Mouse (Mus musculus) neural tube, embryonic 11.5 days (tissue): ENCODE measurements at regions not wholly inside any gene's neighbourhood (a gene's known extent, or its start where the extent isn't known, plus 50 kb on each side); places are given as distances from the start of the nearest gene placed in this dataset.

Experiments
- ATAC-seq: fragments of 200-750 bp; cut with Nextera tagmentation; 2 replicates; pipeline ENCODE4 v1.8.0; 2017; ENCODE audit warnings: moderate number of reproducible peaks, mild to moderate bottlenecking, moderate TSS enrichment, moderate library complexity; ENCODE audit not compliant: insufficient read depth, low FRiP score, low TSS enrichment
- DNase-seq: peaks from one replicate; pipeline ENCODE4 v3.0.0-alpha.2; 2015; ENCODE audit warnings: low spot score
- H3K27ac ChIP-seq: fragments of 300-500 bp; sonication (generic); 2 replicates; pipeline ENCODE4 v1.5.1; 2014; ENCODE audit warnings: low read depth, mild to moderate bottlenecking, low read length
- H3K27me3 ChIP-seq: fragments of 300-500 bp; sonication (generic); 2 replicates; pipeline ENCODE4 v1.6.1; 2014; ENCODE audit warnings: mild to moderate bottlenecking, low read length, mixed read lengths; ENCODE audit not compliant: control insufficient read depth, insufficient read depth
- H3K36me3 ChIP-seq: fragments of 300-500 bp; sonication (generic); 2 replicates; pipeline ENCODE4 v1.6.1; 2014; ENCODE audit warnings: mild to moderate bottlenecking, low read length, moderate library complexity, mixed read lengths; ENCODE audit not compliant: control insufficient read depth, insufficient read depth
- H3K4me1 ChIP-seq: fragments of 300-500 bp; sonication (generic); 2 replicates; pipeline ENCODE4 v1.6.1; 2014; ENCODE audit warnings: low read length, mixed read lengths; ENCODE audit not compliant: control insufficient read depth, insufficient read depth
- H3K4me2 ChIP-seq: fragments of 300-500 bp; sonication (generic); 2 replicates; pipeline ENCODE4 v1.6.1; 2014; ENCODE audit warnings: low read depth, mild to moderate bottlenecking, moderate library complexity
- H3K4me3 ChIP-seq: fragments of 300-500 bp; sonication (generic); 2 replicates; pipeline ENCODE4 v1.5.1; 2014; ENCODE audit warnings: low read depth, low read length
- H3K9ac ChIP-seq: fragments of 300-500 bp; sonication (generic); 2 replicates; pipeline ENCODE4 v1.6.1; 2014; ENCODE audit warnings: mild to moderate bottlenecking, low read length
- H3K9me3 ChIP-seq: fragments of 300-500 bp; sonication (generic); 2 replicates; pipeline ENCODE4 v1.6.1; 2016; ENCODE audit warnings: low read length; ENCODE audit not compliant: control insufficient read depth
- WGBS: fragments of 180-500 bp; shearing (Covaris S2); extraction: QIAGEN DNeasy Blood & Tissue Kit; methylation state at CpG from one replicate; pipeline ENCODE4 v1.1.7; 2014; 5-methylcytosine and 5-hydroxymethylcytosine counted together

DNA sequence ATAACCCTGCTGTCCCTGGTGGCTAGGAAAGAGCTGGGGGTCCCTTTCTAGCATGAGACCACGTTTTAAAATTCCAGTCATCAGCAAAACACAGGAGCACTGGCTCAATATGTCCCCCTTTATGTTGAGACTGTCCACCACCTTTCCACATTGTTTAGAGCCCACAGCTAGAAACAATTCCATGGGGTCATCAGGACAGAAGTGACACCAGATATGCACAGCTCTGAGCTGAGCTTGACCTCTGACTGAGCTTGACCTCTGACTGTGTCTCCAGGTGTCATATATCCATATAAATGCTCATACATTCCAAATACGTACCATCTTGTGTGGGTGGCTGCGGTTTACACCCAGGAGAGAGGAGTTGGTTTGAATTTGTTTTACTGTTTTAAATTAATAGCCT is 262.1 kb upstream of the Ppargc1a start:
- no peaks in the 10 kb centered on the region for H3K27me3 ChIP-seq
- H3K36me3 ChIP-seq: no peaks in the 10 kb centered on the region
- H3K4me3 ChIP-seq: no peak overlapping the region
- H3K9ac ChIP-seq: no peak overlapping the region
- WGBS: 73% methylated on average over 3 of the region's 3 CpGs
- H3K4me1 ChIP-seq: no peaks in the 10 kb centered on the region
- H3K4me2 ChIP-seq: no peak overlapping the region
- ATAC-seq (no peak), DNase-seq (no peak)
- no peaks in the 10 kb centered on the region for H3K9me3 ChIP-seq
- H3K27ac ChIP-seq: no peak overlapping the region

- ATAC-seq (no peak), DNase-seq (no peak)
- Histone ChIP-seq H3K4me2 (no peak overlapping the region), H3K9ac (no peak overlapping the region), H3K27ac (no peak overlapping the region), H3K27me3 (no peaks in the 10 kb centered on the region), H3K4me3 (no peak overlapping the region), H3K9me3 (no peaks in the 10 kb centered on the region), H3K4me1 (no peaks in the 10 kb centered on the region), H3K36me3 (no peaks in the 10 kb centered on the region)
- 89% methylated on average over 5 of the region's 5 CpGs for WGBS
Measured at GRCm38 (mm10) chr5:51829020-51829419, 261.5 kb upstream of the Ppargc1a start.

GRCm38 (mm10) chr5:51826269-51826668 is 258.7 kb upstream of the Ppargc1a start:
- no peak for ATAC-seq
- Histone ChIP-seq H3K4me2 (no peak overlapping the region), H3K9ac (no peak overlapping the region), H3K4me3 (no peak overlapping the region), H3K27ac (no peak overlapping the region), H3K36me3 (no peaks in the 10 kb centered on the region), H3K4me1 (no peaks in the 10 kb centered on the region), H3K27me3 (no peaks in the 10 kb centered on the region), H3K9me3 (no peaks in the 10 kb centered on the region)
- DNase-seq: no peak
- 74% methylated on average over 1 of the region's 1 CpGs for WGBS

GRCm38 (mm10) chr5:51825584-51826088 is 258.1 kb upstream of the Ppargc1a start:
- ATAC-seq (no peak), DNase-seq (no peak)
- Histone ChIP-seq H3K4me3 (no peak overlapping the region), H3K4me2 (no peak overlapping the region), H3K9me3 (no peaks in the 10 kb centered on the region), H3K4me1 (no peaks in the 10 kb centered on the region), H3K27ac (no peak overlapping the region), H3K9ac (no peak overlapping the region), H3K36me3 (no peaks in the 10 kb centered on the region), H3K27me3 (no peaks in the 10 kb centered on the region)
- WGBS: 89% methylated on average over 3 of the region's 3 CpGs

- Histone ChIP-seq H3K27me3 (no peaks in the 10 kb centered on the region), H3K4me1 (no peaks in the 10 kb centered on the region), H3K4me3 (no peak overlapping the region), H3K36me3 (no peaks in the 10 kb centered on the region), H3K9ac (no peak overlapping the region), H3K27ac (no peak overlapping the region), H3K9me3 (no peaks in the 10 kb centered on the region), H3K4me2 (no peak overlapping the region)
- ATAC-seq: no peak
- no peak for DNase-seq
- 91% methylated on average over 4 of the region's 4 CpGs for WGBS
Measured at GRCm38 (mm10) chr5:51824731-51825130, 257.2 kb upstream of the Ppargc1a start.

DNA sequence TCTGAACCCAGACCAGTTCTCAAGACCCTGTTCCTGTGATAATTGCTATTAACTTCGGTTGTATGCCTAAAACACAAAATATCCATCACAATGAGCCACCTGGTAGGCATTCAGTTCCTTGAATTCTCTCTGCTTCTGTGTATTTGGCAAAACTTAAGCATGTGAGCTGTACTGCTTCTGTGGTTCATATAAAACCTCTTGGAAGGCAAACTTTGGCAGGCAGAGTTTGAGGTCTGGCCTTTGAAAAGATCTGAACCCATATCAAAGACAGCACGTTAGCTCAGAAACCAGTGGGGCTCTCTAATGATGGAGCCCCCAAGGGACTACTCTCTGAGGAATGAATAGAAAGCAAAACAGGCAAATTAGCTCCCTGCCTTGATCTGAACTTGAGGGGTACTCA is 256.1 kb upstream of the Ppargc1a start:
- Histone ChIP-seq H3K36me3 (no peaks in the 10 kb centered on the region), H3K4me3 (no peak overlapping the region), H3K27ac (no peak overlapping the region), H3K4me1 (no peaks in the 10 kb centered on the region), H3K4me2 (no peak overlapping the region), H3K27me3 (no peaks in the 10 kb centered on the region), H3K9me3 (no peaks in the 10 kb centered on the region), H3K9ac (no peak overlapping the region)
- ATAC-seq: no peak
- no peak for DNase-seq
- 55% methylated on average over 2 of the region's 2 CpGs for WGBS

DNA sequence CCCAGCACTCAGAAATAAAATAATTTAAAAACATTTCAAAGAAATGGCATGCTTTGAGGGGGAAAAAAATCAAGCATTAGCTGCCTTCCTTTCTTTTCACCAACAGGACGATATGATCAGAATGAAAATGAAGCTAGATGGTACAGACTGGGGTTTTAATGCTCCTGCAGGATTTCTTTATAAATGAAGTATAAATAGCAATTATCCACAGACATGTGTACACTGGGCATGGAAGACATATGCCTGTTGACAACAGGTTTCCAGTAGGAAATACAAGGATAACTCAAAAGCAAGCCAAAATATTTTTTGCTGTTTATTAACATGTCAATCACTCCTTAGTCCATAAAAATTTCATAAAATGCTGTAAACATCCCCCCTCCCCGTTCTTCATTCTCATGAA is 248.7 kb upstream of the Ppargc1a start:
- Histone ChIP-seq H3K9ac (no peak overlapping the region), H3K27me3 (no peaks in the 10 kb centered on the region), H3K9me3 (no peaks in the 10 kb centered on the region), H3K27ac (no peak overlapping the region), H3K4me2 (no peak overlapping the region), H3K4me1 (no peaks in the 10 kb centered on the region), H3K36me3 (no peaks in the 10 kb centered on the region), H3K4me3 (no peak overlapping the region)
- ATAC-seq: no peak
- DNase-seq: no peak
- 83% methylated on average over 2 of the region's 2 CpGs for WGBS

GRCm38 (mm10) chr5:51811728-51812127 is 244.2 kb upstream of the Ppargc1a start:
- no peaks in the 10 kb centered on the region for H3K4me1 ChIP-seq
- H3K4me3 ChIP-seq: no peak overlapping the region
- H3K4me2 ChIP-seq: no peak overlapping the region
- H3K36me3 ChIP-seq: no peaks in the 10 kb centered on the region
- no peaks in the 10 kb centered on the region for H3K27me3 ChIP-seq
- no peak overlapping the region for H3K27ac ChIP-seq
- no peak overlapping the region for H3K9ac ChIP-seq
- DNase-seq (no peak), ATAC-seq (no peak)
- WGBS: 85% methylated on average over 2 of the region's 2 CpGs
- no peaks in the 10 kb centered on the region for H3K9me3 ChIP-seq

- no peak overlapping the region for H3K4me2 ChIP-seq
- ATAC-seq: no peak
- H3K4me3 ChIP-seq: no peak overlapping the region
- no peak overlapping the region for H3K9ac ChIP-seq
- H3K27me3 ChIP-seq: no peaks in the 10 kb centered on the region
- H3K36me3 ChIP-seq: no peaks in the 10 kb centered on the region
- DNase-seq: peak; percentile 14
- H3K4me1 ChIP-seq: no peaks in the 10 kb centered on the region
- no peaks in the 10 kb centered on the region for H3K9me3 ChIP-seq
- H3K27ac ChIP-seq: no peak overlapping the region
- 86% methylated on average over 8 of the region's 8 CpGs for WGBS
Measured at GRCm38 (mm10) chr5:51801486-51801885, 234.0 kb upstream of the Ppargc1a start.
